Mouse (Mus musculus): ENCODE data around the gene Cyp4a12b. TPM values are rescaled to one million over a fixed set of nuclear protein-coding genes. Genes with fewer than 3 reads are reported as not detected.
A peak's percentile ranks its signal among the peaks of the same experiment; 100 is the strongest.
"Not testable (repeated sequence)": the region's sequence is repeated elsewhere in the genome, so short reads cannot be mapped to it uniquely, and the experiment has no call there.

The Cyp4a12b gene
- 1 to 10 TPM in 1 of 2 experiments, not detected in 1; 2.0 TPM for total RNA-seq (2021)
- long read RNA-seq, experiment 1 = 0 reads
- long read RNA-seq, experiment 2, partial matches to known transcripts = 0 of 3 reads
- long read RNA-seq, experiment 2, other reads (novel, unspliced or antisense) = 1 of 3 reads

DNA sequence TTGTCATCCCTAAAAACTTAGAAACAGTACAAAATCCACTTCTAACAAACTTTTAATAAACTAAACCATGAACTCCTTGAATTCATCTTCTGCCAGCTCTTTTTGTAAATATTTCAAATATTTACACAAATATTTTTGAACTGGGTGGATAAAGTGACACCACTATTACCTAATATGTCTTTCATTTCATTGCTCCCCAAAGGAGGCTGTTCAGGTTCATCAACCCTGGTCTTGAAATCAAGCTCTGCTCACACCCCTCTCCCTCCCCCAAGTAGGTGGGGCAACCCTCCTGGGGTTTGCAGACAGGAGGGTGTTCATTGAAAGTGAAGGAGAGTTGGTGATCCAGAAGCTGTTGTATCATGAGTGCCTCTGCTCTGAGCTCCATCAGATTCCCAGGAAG lies at the start of gene Cyp4a12b:
Cyp4a12b (plus strand) TSS at position 301 of the 400 bp plus-strand sequence.
- not testable (repeated sequence) for DNase-seq

DNA sequence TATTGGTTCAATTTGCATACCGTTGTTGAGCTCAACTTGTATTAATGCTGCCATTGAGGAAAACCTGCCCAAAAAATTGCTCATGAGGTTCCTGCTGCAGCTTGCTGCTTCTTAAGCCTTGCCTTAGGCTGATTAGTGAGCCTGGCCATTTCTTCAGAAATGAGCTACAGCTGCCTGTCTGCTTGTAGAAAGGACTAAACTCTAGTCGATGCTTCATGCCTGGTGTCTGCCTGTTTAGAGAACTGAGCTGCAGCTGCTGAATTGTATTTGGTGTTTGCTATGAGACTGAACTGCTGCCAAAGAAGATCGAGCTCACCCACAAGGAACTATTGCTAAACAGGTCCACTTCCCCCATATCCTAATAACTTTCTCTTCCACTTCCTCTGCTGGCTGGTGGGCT lies 45.8 kb upstream of the Cyp4a12b start:
- DNase-seq = not testable (repeated sequence)

DNA sequence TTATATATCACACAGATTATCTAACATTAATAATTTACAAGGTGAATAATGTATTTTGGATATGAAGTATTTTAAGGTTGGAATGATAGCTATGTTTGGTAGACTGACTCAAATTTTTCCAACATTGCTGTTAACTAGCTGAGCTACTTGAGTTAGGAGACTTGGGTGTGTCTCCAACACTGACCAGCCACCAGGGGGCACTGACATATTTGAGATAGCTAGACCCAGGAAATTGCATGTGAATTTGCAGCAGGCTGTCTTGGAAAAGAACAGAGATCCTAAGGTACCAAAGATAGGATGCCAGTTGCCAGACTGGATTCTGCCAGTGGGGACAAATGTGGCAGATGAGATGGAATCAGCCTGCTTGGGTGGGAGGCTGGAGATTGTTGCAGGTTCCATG lies 43.4 kb upstream of the Cyp4a12b start:
- DNase-seq = peak; percentile 1 to 4

DNA sequence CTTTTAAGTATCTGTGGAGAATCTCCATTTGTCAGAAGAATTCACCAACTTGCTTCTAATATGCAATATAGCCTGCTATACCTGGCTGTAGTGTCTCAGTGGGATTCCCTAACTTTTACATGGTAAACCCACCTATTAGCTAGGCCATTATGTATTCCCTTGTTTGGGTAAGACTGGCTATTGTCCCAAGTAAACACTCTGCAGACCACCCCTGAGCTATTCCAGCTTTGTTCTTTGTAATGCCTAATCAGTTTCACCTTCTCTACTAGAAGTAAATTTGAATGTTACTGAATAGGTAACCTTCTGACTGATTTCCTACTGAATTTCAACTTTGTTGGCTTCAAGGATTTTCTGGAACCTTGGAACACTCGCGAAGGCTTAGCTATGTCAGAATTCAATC lies 15.2 kb upstream of the Cyp4a12b start:
- DNase-seq = not testable (repeated sequence)

DNA sequence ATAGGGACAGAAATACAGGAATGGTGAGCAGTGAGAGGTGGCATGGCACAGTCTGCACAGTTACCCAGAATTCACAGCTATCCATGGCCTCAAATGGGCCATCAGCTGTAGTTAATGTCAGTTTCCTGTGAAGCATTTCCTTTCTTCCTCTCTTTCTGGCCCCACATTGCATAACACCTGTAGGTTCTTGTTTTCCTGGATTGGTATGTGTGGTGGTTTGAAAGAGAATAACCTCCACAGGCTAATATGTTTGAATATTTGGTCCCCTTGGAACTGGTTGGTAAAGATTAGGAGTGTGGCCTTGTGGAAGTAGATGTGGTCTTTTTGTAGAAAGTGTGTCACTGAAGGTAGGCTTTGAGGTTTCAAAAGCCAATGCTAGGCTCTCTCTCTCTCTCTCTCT lies 14.5 kb upstream of the Cyp4a12b start:
- DNase-seq = not testable (repeated sequence)

DNA sequence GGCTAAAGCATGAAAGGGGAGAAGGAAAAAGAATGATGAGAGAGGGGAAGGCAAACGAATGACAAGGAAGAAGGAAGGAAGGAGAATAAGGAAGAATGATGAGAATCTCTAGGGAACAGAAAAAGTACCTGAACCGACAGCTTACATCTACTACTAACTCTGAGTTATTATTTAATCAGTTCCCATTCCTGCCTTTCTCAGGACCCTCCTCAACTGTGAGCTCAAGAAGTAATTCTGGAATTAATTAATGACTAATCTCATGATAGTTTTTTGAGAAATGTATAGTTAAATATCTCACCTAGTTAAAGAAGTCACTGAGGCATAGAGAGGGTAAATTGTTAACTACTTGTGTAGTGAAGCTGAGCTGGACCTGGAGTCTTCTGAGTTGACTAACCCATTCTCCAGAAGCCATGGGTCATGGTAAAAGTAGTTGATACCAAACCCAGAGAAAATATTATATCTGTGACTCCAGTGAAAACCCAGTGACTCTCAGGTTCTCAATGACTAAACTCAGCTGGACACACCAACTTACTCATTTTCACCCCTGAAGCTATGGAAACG lies 39.2 kb downstream of the Cyp4a12b start:
- DNase-seq = no peak

DNA sequence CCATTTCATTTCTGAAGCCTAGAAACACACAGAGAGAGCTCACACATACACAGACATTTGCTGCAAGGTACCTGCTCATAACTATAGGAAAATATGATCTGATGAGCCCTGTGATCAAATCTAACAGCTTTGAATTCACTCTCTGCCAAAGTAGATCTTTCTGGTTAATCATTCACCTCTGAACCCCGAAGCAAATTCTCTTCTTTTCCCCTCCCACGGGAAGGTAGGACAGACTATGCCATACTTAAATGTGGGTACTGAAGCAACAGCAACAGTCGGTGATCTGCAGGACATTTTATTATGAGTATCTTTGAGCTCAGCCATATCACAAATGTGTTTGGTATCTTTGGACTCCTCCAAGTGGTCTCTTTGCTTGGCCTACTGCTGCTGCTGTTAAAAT lies 40.9 kb downstream of the Cyp4a12b start, which contains the start of gene Cyp4a30b:
Cyp4a30b (plus strand) TSS at position 301 of the 400 bp plus-strand sequence.
- DNase-seq = no peak

DNA sequence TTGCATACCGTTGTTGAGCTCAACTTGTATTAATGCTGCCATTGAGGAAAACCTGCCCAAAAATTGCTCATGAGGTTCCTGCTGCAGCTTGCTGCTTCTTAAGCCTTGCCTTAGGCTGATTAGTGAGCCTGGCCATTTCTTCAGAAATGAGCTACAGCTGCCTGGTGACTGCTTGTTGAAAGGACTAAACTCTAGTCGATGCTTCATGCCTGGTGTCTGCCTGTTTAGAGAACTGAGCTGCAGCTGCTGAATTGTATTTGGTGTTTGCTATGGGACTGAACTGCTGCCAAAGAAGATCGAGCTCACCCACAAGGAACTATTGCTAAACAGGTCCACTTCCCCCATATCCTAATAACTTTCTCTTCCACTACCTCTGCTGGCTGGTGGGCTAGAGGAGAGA lies 62.2 kb downstream of the Cyp4a12b start:
- peak; percentile 4 to 11 for DNase-seq

DNA sequence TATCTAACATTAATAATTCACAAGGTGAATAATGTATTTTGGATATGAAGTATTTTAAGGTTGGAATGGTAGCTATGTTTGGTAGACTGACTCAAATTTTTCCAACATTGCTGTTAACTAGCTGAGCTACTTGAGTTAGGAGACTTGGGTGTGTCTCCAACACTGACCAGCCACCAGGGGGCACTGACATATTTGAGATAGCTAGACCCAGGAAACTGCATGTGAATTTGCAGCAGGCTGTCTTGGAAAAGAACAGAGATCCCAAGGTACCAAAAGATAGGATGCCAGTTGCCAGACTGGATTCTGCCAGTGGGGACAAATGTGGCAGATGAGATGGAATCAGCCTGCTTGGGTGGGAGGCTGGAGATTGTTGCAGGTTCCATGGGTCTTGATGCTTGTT lies 64.6 kb downstream of the Cyp4a12b start:
- DNase-seq = peak; percentile 50 to 55

DNA sequence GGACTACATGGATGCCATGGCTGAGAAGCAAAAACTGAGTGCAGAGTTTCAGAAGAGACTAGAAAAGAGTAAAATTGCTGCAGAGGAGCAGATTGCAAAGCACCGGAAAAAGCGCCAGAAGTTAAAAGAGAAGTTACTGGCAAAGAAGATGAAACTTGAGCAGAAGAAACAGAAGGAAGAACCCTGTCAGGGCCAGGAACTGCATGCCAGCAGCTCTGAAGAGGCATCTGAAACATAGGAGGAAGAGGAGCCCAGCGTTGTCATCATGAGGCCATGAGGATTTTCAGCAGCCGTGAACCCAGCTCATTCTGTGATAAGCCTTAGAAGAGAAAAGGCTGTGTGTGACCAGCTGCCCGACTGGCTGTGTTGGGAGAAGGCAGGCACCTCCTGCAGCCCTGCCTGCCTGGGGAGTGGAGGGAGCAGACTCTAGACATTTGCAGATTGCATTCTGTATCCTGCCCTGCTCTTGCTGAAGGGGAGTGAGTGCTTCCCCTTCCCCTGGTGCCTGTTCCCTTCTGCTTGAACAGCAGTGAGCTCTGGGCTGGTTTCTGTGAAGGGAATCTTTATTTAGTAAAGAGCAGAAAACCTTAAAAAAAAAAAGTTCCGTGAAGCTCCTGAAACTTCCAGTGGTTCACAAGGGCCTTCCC lies 69.7 kb downstream of the Cyp4a12b start:
- peak in 1 of 2 experiments; percentile 2 for DNase-seq

Other genes starting within 250 kb of the Cyp4a12b start
- gene Cyp4a29, start 169.5 kb upstream of the Cyp4a12b start, total RNA-seq (2021) = not detected
- gene Cyp4a12a, start 112.6 kb upstream of the Cyp4a12b start, total RNA-seq (2021) = under 1 TPM in 1 of 2 experiments, not detected in 1; 0.15 TPM
- not detected for gene Cyp4a30b, start 41.0 kb downstream of the Cyp4a12b start, total RNA-seq (2021)
- gene Cyp4a14, start 84.5 kb downstream of the Cyp4a12b start, total RNA-seq (2021) = not detected
- gene Cyp4a10, start 106.6 kb downstream of the Cyp4a12b start, total RNA-seq (2021) = not detected
- not detected for gene Cyp4a31, start 152.0 kb downstream of the Cyp4a12b start, total RNA-seq (2021)
- gene Cyp4a32, start 189.3 kb downstream of the Cyp4a12b start, total RNA-seq (2021) = not detected
- gene Cyp4b1, start 236.1 kb downstream of the Cyp4a12b start, total RNA-seq (2021) = 10 to 100 TPM; 29.4 to 33.2 TPM